Mouse (Mus musculus): ENCODE data around the gene Mcm2. TPM values are rescaled to one million over a fixed set of nuclear protein-coding genes. Genes with fewer than 3 reads are reported as not detected.

Mcm2 gene
- total and polyA plus RNA-seq, 3 experiments, result 149 to 1,259 (median 171) TPM

GRCm38 (mm10) chr6:88901947-88902820 is 3.6 kb upstream of the Mcm2 start, which contains the start of gene Tpra1:
Gene Tpra1, plus strand, starts transcription at chr6:88902251.
- Histone ChIP-seq H3K4me3 (ENCODE audit: low read depth, low read length) (peak within 1 kb of the TSS; percentile 97), H3K36me3 (replicated peaks) (peaks cover 47% of the 10 kb centered on the region), H3K4me1 (ENCODE audit: insufficient read depth, low read depth, low read length) (peaks cover 76% of the 10 kb centered on the region), H3K9me3 (replicated peaks) (no peaks in the 10 kb centered on the region), H3K27me3 (ENCODE audit: insufficient read depth, low read length) (no peaks in the 10 kb centered on the region)
- TF ChIP-seq GATA2 (IDR thresholded peaks at IDR 0.05; ENCODE audit: borderline replicate concordance, low read depth, low read length), result no peak
- TF ChIP-seq POLR2AphosphoS5 (IDR thresholded peaks at IDR 0.05; ENCODE audit: insufficient replicate concordance, low read depth, low read length), result no peak
- no peak for TF ChIP-seq CTCF (IDR thresholded peaks at IDR 0.05; ENCODE audit: low read depth, low read length)
- no peak for TF ChIP-seq TAL1 (conservative IDR thresholded peaks at IDR 0.05; ENCODE audit: low read depth, low read length)
- no peak for TF ChIP-seq GATA1 (IDR thresholded peaks at IDR 0.05; ENCODE audit: borderline replicate concordance, low read length)
- DNase-seq (ENCODE audit: low spot score) (peak; percentile 99), ATAC-seq (ENCODE audit: extremely low read depth, insufficient number of reproducible peaks, low FRiP score, poor library complexity, severe bottlenecking) (peak; percentile 74)

- Histone ChIP-seq H3K4me1 (ENCODE audit: insufficient read depth, low read depth, low read length) (peaks cover 76% of the 10 kb centered on the region), H3K9me3 (replicated peaks) (no peaks in the 10 kb centered on the region), H3K4me3 (ENCODE audit: low read depth, low read length) (peak overlapping the region; percentile 97), H3K27me3 (ENCODE audit: insufficient read depth, low read length) (no peaks in the 10 kb centered on the region), H3K36me3 (replicated peaks) (peaks cover 47% of the 10 kb centered on the region)
- TF ChIP-seq POLR2AphosphoS5 (IDR thresholded peaks at IDR 0.05; ENCODE audit: insufficient replicate concordance, low read depth, low read length) (no peak), GATA2 (IDR thresholded peaks at IDR 0.05; ENCODE audit: borderline replicate concordance, low read depth, low read length) (no peak), CTCF (IDR thresholded peaks at IDR 0.05; ENCODE audit: low read depth, low read length) (no peak), TAL1 (conservative IDR thresholded peaks at IDR 0.05; ENCODE audit: low read depth, low read length) (no peak), GATA1 (IDR thresholded peaks at IDR 0.05; ENCODE audit: borderline replicate concordance, low read length) (no peak)
- no peak for ATAC-seq (ENCODE audit: extremely low read depth, insufficient number of reproducible peaks, low FRiP score, poor library complexity, severe bottlenecking)
- DNase-seq (ENCODE audit: low spot score), result no peak
Observed at GRCm38 (mm10) chr6:88901471-88901870, 2.9 kb upstream of the Mcm2 start.

- no peaks in the 10 kb centered on the region for H3K9me3 ChIP-seq (replicated peaks)
- DNase-seq (ENCODE audit: low spot score), result no peak
- H3K36me3 ChIP-seq (replicated peaks), result peaks cover 46% of the 10 kb centered on the region
- no peaks in the 10 kb centered on the region for H3K27me3 ChIP-seq (ENCODE audit: insufficient read depth, low read length)
- H3K4me3 ChIP-seq (ENCODE audit: low read depth, low read length), result no peak overlapping the region
- H3K4me1 ChIP-seq (ENCODE audit: insufficient read depth, low read depth, low read length), result peaks cover 73% of the 10 kb centered on the region
- no peak for TF ChIP-seq TAL1 (conservative IDR thresholded peaks at IDR 0.05; ENCODE audit: low read depth, low read length)
- TF ChIP-seq CTCF (IDR thresholded peaks at IDR 0.05; ENCODE audit: low read depth, low read length), result no peak
- TF ChIP-seq POLR2AphosphoS5 (IDR thresholded peaks at IDR 0.05; ENCODE audit: insufficient replicate concordance, low read depth, low read length), result no peak
- no peak for TF ChIP-seq GATA2 (IDR thresholded peaks at IDR 0.05; ENCODE audit: borderline replicate concordance, low read depth, low read length)
- no peak for TF ChIP-seq GATA1 (IDR thresholded peaks at IDR 0.05; ENCODE audit: borderline replicate concordance, low read length)
- no peak for ATAC-seq (ENCODE audit: extremely low read depth, insufficient number of reproducible peaks, low FRiP score, poor library complexity, severe bottlenecking)
Observed at GRCm38 (mm10) chr6:88899628-88900027, 1.0 kb upstream of the Mcm2 start.

- ATAC-seq (ENCODE audit: extremely low read depth, insufficient number of reproducible peaks, low FRiP score, poor library complexity, severe bottlenecking), result no peak
- no peaks in the 10 kb centered on the region for H3K9me3 ChIP-seq (replicated peaks)
- H3K4me1 ChIP-seq (ENCODE audit: insufficient read depth, low read depth, low read length), result peaks cover 73% of the 10 kb centered on the region
- TF ChIP-seq TAL1 (conservative IDR thresholded peaks at IDR 0.05; ENCODE audit: low read depth, low read length) (no peak), GATA1 (IDR thresholded peaks at IDR 0.05; ENCODE audit: borderline replicate concordance, low read length) (no peak), GATA2 (IDR thresholded peaks at IDR 0.05; ENCODE audit: borderline replicate concordance, low read depth, low read length) (no peak), POLR2AphosphoS5 (IDR thresholded peaks at IDR 0.05; ENCODE audit: insufficient replicate concordance, low read depth, low read length) (no peak), CTCF (IDR thresholded peaks at IDR 0.05; ENCODE audit: low read depth, low read length) (no peak)
- H3K36me3 ChIP-seq (replicated peaks), result peaks cover 46% of the 10 kb centered on the region
- DNase-seq (ENCODE audit: low spot score), result no peak
- no peak overlapping the region; the same call in 1 of the 2 replicates for H3K4me3 ChIP-seq (ENCODE audit: low read depth, low read length)
- H3K27me3 ChIP-seq (ENCODE audit: insufficient read depth, low read length), result no peaks in the 10 kb centered on the region
Observed at GRCm38 (mm10) chr6:88899086-88899485, 506 bp upstream of the Mcm2 start.

DNA sequence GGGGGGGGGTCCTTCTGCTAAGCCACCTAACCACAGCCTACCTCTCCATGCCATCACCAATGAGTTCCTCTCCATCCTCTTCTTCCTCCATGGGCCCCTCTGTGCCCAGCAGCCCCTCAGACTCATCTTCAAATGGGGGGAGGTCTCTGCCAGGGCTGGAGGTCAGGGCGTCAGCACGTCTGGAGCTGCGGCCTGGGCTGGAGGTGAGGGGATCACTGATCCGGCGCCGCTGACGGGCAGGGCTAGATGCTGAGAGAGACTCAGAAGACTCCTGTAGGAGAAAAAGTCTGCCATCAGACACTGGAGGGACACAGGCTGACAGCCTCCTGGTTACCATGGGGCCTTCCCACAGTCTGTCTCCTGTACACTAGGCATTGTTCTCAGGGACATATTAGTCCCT is 1.3 kb downstream of the Mcm2 start:
- Histone ChIP-seq H3K36me3 (replicated peaks) (peaks cover 58% of the 10 kb centered on the region), H3K4me3 (ENCODE audit: low read depth, low read length) (peak overlapping the region; percentile 90), H3K9me3 (replicated peaks) (no peaks in the 10 kb centered on the region), H3K4me1 (ENCODE audit: insufficient read depth, low read depth, low read length) (peaks cover 73% of the 10 kb centered on the region), H3K27me3 (ENCODE audit: insufficient read depth, low read length) (no peaks in the 10 kb centered on the region)
- no peak for DNase-seq (ENCODE audit: low spot score)
- no peak for TF ChIP-seq GATA2 (IDR thresholded peaks at IDR 0.05; ENCODE audit: borderline replicate concordance, low read depth, low read length)
- TF ChIP-seq POLR2AphosphoS5 (IDR thresholded peaks at IDR 0.05; ENCODE audit: insufficient replicate concordance, low read depth, low read length), result no peak
- TF ChIP-seq TAL1 (conservative IDR thresholded peaks at IDR 0.05; ENCODE audit: low read depth, low read length), result no peak
- no peak for TF ChIP-seq CTCF (IDR thresholded peaks at IDR 0.05; ENCODE audit: low read depth, low read length)
- TF ChIP-seq GATA1 (IDR thresholded peaks at IDR 0.05; ENCODE audit: borderline replicate concordance, low read length), result no peak
- no peak for ATAC-seq (ENCODE audit: extremely low read depth, insufficient number of reproducible peaks, low FRiP score, poor library complexity, severe bottlenecking)

DNA sequence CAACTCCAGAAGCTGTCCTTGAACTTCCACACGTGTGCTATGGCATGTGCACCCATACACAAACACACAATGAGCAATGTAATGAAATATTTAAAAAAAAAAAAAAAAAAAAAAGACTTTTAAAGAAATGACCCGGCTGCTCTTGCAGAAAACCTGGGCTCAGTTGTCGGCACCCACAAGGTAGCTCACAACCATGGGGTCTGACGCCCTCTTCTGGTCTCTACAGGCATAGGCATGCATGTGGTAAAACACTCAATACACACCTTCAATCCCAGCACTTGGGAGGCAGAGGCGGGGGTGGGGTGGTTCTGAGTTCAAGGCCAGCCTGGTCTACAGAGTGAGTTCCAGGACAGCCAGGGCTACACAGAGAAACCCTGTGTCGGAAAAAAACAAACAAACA is 2.6 kb downstream of the Mcm2 start:
- ATAC-seq (ENCODE audit: extremely low read depth, insufficient number of reproducible peaks, low FRiP score, poor library complexity, severe bottlenecking) (no peak), DNase-seq (ENCODE audit: low spot score) (no peak)
- Histone ChIP-seq H3K4me1 (ENCODE audit: insufficient read depth, low read depth, low read length) (peaks cover 79% of the 10 kb centered on the region), H3K36me3 (replicated peaks) (peaks cover 71% of the 10 kb centered on the region), H3K27me3 (ENCODE audit: insufficient read depth, low read length) (no peaks in the 10 kb centered on the region), H3K9me3 (replicated peaks) (no peaks in the 10 kb centered on the region), H3K4me3 (ENCODE audit: low read depth, low read length) (peak overlapping the region; percentile 90; the same call in 1 of the 2 replicates)
- TF ChIP-seq TAL1 (conservative IDR thresholded peaks at IDR 0.05; ENCODE audit: low read depth, low read length) (no peak), GATA2 (IDR thresholded peaks at IDR 0.05; ENCODE audit: borderline replicate concordance, low read depth, low read length) (no peak), GATA1 (IDR thresholded peaks at IDR 0.05; ENCODE audit: borderline replicate concordance, low read length) (no peak), CTCF (IDR thresholded peaks at IDR 0.05; ENCODE audit: low read depth, low read length) (no peak), POLR2AphosphoS5 (IDR thresholded peaks at IDR 0.05; ENCODE audit: insufficient replicate concordance, low read depth, low read length) (no peak)
